Mouse (Mus musculus) megakaryocyte, embryonic 14.5 days (primary cell): ENCODE results near the gene Tmem91. TPM values are rescaled to one million over a fixed set of nuclear protein-coding genes. Genes with fewer than 3 reads are reported as not detected.

Experiments
- H3K27me3 ChIP-seq: replicated peaks from 2 replicates; pipeline ENCODE3; 2012; ENCODE audit warnings: inconsistent platforms
- H3K36me3 ChIP-seq: replicated peaks from 2 replicates; pipeline ENCODE3; 2012; ENCODE audit warnings: low read length, inconsistent platforms, mixed read lengths
- H3K4me1 ChIP-seq: 2 replicates; pipeline ENCODE4 v1.6.1; 2012; ENCODE audit warnings: inconsistent platforms
- H3K4me3 ChIP-seq: replicated peaks from 2 replicates; pipeline ENCODE3; 2012; ENCODE audit warnings: moderate library complexity, mild to moderate bottlenecking, inconsistent platforms
- H3K9me3 ChIP-seq: 2 replicates; pipeline ENCODE4 v1.6.1; 2012; ENCODE audit warnings: inconsistent platforms
- FLI1 ChIP-seq: IDR thresholded peaks from 2 replicates; pipeline ENCODE4 v1.6.1; 2012; ENCODE audit warnings: low read length, inconsistent platforms, mixed read lengths
- GATA1 ChIP-seq: IDR thresholded peaks from 3 replicates; pipeline ENCODE4 v1.6.1; 2012; ENCODE audit warnings: mixed read lengths, low read length, inconsistent platforms, borderline replicate concordance
- polyA plus RNA-seq: library from polyadenylated mRNA; stranded (reverse); fragments of >175 nt; gene quantifications from 2 replicates; pipeline ENCODE4 v1.2.3, GENCODE M21; 2012; ENCODE audit warnings: low replicate concordance; ENCODE audit not compliant: insufficient read depth

Gene Tmem91
- polyA plus RNA-seq, 1 experiment: 4.7 TPM

DNA sequence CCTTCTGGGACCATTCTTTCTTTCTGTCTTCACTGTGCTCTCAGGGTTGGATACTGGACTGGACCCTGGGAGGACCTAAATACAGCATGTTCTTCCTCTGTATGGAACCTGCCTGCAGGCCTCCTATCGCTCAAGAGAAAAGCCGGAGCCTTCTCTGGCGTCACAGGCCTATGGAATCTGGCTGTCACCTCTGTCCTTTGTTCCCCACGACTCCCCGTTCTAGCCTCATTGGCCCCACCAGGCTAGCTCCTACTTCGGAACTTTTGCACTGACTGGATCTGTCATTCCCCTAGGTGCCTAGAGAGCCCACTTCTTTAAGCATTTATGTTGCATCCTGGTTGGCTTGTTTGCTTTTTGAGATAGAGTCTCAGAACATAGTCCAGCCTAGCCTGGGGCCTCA is 9.7 kb upstream of the Tmem91 start:
- Histone ChIP-seq H3K4me1 (peaks cover 65% of the 10 kb centered on the region), H3K36me3 (peaks cover 30% of the 10 kb centered on the region), H3K9me3 (no peaks in the 10 kb centered on the region), H3K27me3 (no peaks in the 10 kb centered on the region), H3K4me3 (peak overlapping the region; percentile 26)
- TF ChIP-seq GATA1 (no peak), FLI1 (no peak)

DNA sequence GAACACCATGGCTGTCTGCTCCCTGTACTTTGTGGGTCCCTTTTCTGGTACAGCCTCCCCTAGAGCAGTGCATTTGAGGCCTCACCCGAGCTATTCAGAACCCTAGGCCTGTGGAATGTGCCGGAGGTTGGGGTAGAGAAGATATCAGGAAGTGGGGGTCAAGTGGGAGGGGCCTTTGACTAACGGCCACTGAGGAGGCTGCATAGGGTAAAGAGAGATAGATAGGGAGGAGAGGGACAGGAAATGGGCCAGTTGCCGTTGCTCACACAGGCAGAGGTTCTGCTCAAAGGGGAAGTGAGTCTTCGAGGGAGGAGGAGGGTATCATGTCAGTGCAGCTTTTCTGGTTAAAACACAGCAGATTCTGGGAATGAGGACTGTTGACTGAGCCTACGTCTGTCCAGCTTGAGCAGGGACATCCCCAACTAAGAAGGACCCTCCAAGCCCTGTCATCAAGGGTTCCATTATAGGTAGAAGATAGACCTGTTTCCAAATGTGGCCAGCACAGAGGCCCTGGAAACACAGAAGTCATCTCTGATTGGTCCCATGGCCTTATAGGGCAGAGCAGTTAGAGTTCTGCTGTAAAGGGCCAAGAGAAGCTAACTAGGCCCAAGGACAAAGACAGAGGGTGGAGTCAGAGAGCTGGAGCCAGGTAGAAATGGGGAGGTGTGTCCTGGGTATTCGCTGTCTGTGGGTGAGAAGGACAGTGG is 8.7 kb upstream of the Tmem91 start:
- Histone ChIP-seq H3K9me3 (no peaks in the 10 kb centered on the region), H3K4me1 (peaks cover 73% of the 10 kb centered on the region), H3K36me3 (peaks cover 27% of the 10 kb centered on the region), H3K27me3 (no peaks in the 10 kb centered on the region), H3K4me3 (peak overlapping the region; percentile 86)
- TF ChIP-seq FLI1 (peak; percentile 75; the same call in 1 of the 2 replicates), GATA1 (no peak; the same call in 2 of the 3 replicates)

DNA sequence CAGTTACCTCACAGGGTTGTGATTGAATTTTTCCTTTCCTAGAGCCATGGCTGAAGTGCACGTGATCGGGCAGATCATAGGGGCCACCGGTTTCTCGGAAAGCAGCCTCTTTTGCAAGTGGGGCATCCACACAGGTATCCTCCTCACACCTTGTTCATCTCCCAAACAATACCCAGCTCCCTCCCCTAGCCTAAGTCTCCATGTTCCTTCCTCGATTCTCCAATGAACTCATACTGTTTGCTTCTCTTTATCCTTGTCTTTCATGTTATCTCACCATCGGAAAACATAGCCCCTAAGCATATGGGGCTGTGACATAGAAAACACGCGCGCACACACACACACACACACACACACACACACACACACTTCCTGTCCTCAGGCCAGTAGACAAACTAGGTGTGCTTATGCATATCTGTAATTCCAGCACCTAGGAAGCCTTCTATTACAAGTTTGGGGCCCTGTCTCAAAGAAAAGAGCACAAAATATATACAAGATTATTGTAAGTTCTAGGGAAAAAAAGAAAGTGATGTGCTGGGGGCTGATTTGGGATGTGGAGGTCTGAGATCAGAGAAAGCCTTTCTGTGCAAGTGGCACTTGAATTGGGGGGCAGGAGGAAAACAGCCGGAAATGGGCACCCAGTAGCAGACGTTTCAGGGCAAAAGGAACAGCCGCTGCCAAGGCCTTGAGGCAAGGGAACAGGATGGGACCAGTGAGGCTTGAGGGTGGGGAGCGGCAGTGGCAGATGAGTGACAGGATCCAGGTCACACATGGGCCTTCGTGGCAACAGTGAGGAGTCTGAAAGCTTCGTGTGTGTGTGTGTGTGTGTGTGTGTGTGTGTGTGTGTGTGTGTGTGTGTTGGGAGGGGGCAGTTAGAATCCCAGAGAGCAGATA is 6.6 kb upstream of the Tmem91 start:
- Histone ChIP-seq H3K27me3 (no peaks in the 10 kb centered on the region), H3K4me3 (peak overlapping the region; percentile 95), H3K36me3 (peaks cover 25% of the 10 kb centered on the region), H3K4me1 (peaks cover 92% of the 10 kb centered on the region), H3K9me3 (no peaks in the 10 kb centered on the region)
- TF ChIP-seq GATA1 (no peak), FLI1 (no peak)

DNA sequence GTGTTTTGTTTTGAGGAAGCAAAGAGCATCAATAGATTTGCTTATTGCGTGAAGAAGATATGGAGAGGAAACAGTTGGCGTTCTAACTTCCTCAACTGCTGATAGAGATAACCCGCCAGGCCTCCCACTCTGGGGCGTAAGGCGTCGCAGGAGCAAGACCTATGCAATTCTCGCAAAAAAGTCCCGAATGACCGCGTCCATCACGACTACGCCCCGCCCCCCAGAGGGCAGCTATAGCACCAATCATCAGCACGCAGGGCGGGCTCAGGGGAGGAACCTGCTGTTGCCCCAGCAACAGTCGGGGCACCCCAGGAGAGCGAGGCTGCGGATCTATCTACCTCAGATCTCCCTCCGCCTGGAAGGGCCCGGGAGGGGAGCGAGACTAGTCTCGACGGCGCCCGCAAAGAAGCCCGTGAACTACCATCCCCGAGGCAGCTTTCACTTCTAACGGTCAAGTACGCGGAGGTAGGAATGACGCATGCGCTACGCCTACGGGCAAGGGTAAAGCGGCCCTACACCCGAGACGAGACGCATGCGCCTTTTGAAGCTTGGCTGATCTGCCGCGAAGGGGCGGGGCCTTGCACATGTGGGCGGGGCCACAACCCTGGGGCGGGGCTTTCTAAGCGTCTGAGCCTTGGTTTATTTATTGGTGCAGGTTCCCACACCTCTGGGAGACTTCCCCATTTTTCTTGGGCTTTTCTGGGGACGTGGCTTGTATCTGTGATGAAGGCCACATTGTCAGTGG is 5.7 kb upstream of the Tmem91 start, which contains the start of gene B9d2:
Gene B9d2 (plus strand): TSS at position 267 of the 745 bp plus-strand sequence.
- H3K4me1 ChIP-seq: peaks cover 91% of the 10 kb centered on the region
- H3K27me3 ChIP-seq: no peaks in the 10 kb centered on the region
- H3K36me3 ChIP-seq: peaks cover 16% of the 10 kb centered on the region
- TF ChIP-seq GATA1: peak; percentile 51; the same call in 1 of the 3 replicates
- 0 out of 2 replicates have a peak, but pooled peaks have one; percentile 47 for TF ChIP-seq FLI1
- H3K4me3 ChIP-seq: peak within 1 kb of the TSS; percentile 95
- no peaks in the 10 kb centered on the region for H3K9me3 ChIP-seq

DNA sequence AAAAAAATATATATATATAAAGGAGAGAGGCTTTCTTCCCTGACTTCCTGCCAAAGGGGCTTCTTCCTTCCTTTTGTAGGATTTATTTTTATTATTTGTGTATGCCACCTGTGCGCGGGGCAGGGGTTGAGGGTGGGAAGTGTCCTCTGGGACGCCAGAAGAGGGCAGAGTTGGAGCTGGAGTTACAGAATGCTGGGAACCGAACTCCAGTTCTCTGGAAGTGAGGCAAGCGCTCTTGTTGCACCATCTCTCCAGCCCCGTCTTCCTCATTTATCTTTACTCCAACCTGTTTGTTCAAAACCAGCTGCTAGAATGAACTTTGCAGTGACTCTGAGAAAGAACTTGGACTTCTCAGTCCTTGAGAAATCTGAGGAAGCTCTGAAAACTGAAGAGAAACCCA is 5.0 kb upstream of the Tmem91 start:
- H3K4me1 ChIP-seq: peaks cover 91% of the 10 kb centered on the region
- peaks cover 11% of the 10 kb centered on the region for H3K36me3 ChIP-seq
- H3K27me3 ChIP-seq: no peaks in the 10 kb centered on the region
- H3K4me3 ChIP-seq: peak overlapping the region; percentile 95
- H3K9me3 ChIP-seq: no peaks in the 10 kb centered on the region
- no peak for TF ChIP-seq FLI1
- TF ChIP-seq GATA1: no peak

DNA sequence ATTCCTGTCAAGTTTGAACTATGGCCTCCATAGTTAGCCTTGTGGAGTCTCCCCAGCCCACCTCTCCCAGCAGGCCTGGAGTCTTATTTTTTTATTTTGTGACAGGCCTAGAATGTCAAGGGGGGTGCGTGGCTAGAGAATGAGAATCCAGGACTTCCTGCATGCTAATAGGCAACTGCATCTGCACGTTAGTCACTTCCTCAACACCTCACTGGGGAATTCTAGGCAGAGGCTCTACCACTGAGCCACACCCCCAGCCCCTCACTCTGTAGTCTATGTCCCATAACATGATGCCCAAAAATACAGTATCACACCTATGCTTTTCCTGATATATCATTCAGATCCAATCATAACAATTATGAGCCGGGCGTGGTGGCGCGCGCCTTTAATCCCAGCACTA is 2.0 kb upstream of the Tmem91 start:
- peaks cover 75% of the 10 kb centered on the region for H3K4me1 ChIP-seq
- no peak overlapping the region for H3K4me3 ChIP-seq
- peaks cover 4% of the 10 kb centered on the region; the same call in 1 of the 2 replicates for H3K9me3 ChIP-seq
- TF ChIP-seq GATA1: no peak
- no peak for TF ChIP-seq FLI1
- peaks cover 6% of the 10 kb centered on the region for H3K27me3 ChIP-seq
- H3K36me3 ChIP-seq: peaks cover 5% of the 10 kb centered on the region

DNA sequence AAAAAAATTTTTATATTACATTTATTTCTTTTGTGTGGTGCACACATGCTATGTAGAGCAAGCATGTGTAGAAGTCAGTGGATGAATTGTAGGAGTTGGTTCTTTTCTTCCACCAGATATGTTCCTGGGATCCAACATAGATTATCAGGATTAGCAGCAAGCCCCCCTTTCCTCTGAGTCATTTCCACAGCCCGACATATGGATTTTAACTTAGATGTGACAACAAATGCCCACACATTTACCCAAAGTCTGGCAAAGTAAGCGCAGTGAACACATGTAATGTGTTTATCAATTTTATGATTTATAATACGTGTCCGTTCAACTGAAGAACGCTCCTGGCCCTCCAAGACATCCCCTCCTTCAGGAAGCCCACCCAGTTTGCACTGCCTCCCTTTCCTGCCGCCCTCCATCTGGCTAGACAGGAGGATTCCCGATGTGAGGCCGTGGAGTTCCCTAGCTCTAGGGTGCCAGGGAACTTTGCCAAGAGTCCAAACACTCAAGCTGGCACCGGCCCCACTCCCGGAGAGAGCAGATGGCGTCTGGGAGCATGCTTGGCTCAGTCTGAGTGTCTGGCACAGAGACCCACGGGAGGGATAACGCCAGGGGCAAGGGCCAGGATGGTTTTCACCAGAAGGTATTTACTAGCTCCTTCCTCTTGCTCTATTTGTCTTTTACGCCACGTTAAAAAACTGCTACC is 1.3 kb upstream of the Tmem91 start:
- Histone ChIP-seq H3K27me3 (peaks cover 6% of the 10 kb centered on the region), H3K4me3 (no peak overlapping the region), H3K36me3 (peaks cover 10% of the 10 kb centered on the region), H3K9me3 (peaks cover 4% of the 10 kb centered on the region; the same call in 1 of the 2 replicates), H3K4me1 (peaks cover 67% of the 10 kb centered on the region)
- TF ChIP-seq FLI1 (no peak), GATA1 (no peak)

DNA sequence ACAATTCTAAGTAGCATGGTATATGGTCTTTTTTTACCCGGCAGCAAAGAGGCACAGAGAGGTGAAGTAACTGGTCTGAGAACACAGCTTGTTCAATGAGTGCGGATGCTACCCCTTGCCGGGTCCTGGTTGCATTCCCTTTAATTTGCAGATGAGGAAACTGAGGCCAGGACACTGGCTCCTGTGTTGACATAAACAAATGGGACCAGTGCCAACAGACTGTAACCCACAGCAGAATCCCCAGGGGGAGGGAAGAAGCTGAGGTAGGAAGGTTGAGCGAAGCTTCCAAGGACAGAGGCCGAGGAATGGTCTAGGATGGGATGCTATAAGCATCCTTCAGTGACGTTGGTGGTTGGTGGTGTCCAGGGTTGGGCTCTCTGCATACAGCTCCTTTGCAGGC is 439 bp upstream of the Tmem91 start:
- TF ChIP-seq GATA1: no peak
- no peak for TF ChIP-seq FLI1
- Histone ChIP-seq H3K4me3 (peak overlapping the region; percentile 88), H3K4me1 (peaks cover 65% of the 10 kb centered on the region), H3K27me3 (peaks cover 6% of the 10 kb centered on the region), H3K36me3 (peaks cover 17% of the 10 kb centered on the region), H3K9me3 (peaks cover 4% of the 10 kb centered on the region; the same call in 1 of the 2 replicates)

DNA sequence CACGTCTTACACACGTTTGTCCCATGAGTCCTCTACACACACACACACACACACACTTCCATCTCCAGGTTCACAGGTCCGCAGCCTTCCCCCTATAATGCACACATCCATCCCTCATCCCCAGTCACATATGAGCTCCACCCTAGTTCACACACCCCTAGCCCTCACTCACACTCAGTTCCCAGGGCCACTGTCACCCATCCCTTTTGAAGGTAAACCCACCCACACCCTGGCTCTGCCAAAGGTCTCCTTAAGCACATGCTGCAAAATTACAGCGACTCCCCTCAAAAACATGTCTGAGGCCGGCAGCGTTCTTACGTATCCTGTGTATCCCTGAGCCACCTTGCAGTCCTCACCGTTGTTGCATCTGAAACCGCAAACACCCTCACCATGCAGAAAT is 669 bp downstream of the Tmem91 start:
- Histone ChIP-seq H3K27me3 (peaks cover 6% of the 10 kb centered on the region), H3K36me3 (peaks cover 28% of the 10 kb centered on the region), H3K9me3 (peaks cover 4% of the 10 kb centered on the region; the same call in 1 of the 2 replicates), H3K4me1 (peaks cover 57% of the 10 kb centered on the region), H3K4me3 (peak overlapping the region; percentile 88)
- TF ChIP-seq FLI1: no peak
- TF ChIP-seq GATA1: no peak
